Mouse (Mus musculus) gastrocnemius, adult 2 months (tissue): Measurements from ENCODE around the gene Ftsj3. TPM values are rescaled to one million over a fixed set of nuclear protein-coding genes. Genes with fewer than 3 reads are reported as not detected.

ENCODE experiments used
- DNase-seq: peaks from one replicate; pipeline ENCODE4 v3.0.0; 2022
- H3K27ac ChIP-seq: fragments of 200-600 bp; 2 replicates; pipeline ENCODE4 v1.8.1; 2022; ENCODE audit warnings: mild to moderate bottlenecking
- H3K4me3 ChIP-seq: fragments of 200-600 bp; 2 replicates; pipeline ENCODE4 v1.8.1; 2022; ENCODE audit warnings: mild to moderate bottlenecking, moderate library complexity
- CTCF ChIP-seq: fragments of 200-600 bp; IDR thresholded peaks from 2 replicates; pipeline ENCODE4 v1.8.1; 2022; ENCODE audit warnings: antibody characterized with exemption, mild to moderate bottlenecking, moderate library complexity
- intact Hi-C: fragments of 180-260 bp; cut with DNase I; formaldehyde crosslinking; loops from one replicate; pipeline ENCODE4 v1.15.1; 2025
- long read RNA-seq, 2 experiments: library from polyadenylated mRNA; stranded (forward); transcript quantifications; one replicate each; pipeline ENCODE4 v2.0.0; 2021
- total RNA-seq, 2 experiments: library from RNA; stranded (reverse); gene quantifications; 2 replicates each; pipeline ENCODE4 v1.2.3; 2021

Gene Ftsj3
- total RNA-seq: 10 to 100 TPM; 21.9 to 22.3 TPM
- long read RNA-seq, experiment 1, transcript Ftsj3-201 (21 exons, 3,144 nt): major isoform, 27 of 34 reads
- long read RNA-seq, experiment 1, partial matches to known transcripts: 7 of 34 reads
- long read RNA-seq, experiment 1, other reads (novel, unspliced or antisense): 0 of 34 reads
- long read RNA-seq, experiment 2, transcript Ftsj3-201 (21 exons, 3,144 nt): major isoform, 25 of 27 reads
- long read RNA-seq, experiment 2, partial matches to known transcripts: 1 of 27 reads
- long read RNA-seq, experiment 2, other reads (novel, unspliced or antisense): 1 of 27 reads

GRCm38 (mm10) chr11:106255685-106256451 is at the start of gene Ftsj3, which contains the start of gene Psmc5:
Gene Ftsj3 (minus strand): TSS chr11:106256079.
Gene Psmc5 (plus strand): TSS chr11:106256154.
- DNase-seq: peak; percentile 99
- intact Hi-C loops: loop anchor here (1.0 to 5.0 kb wide), 3 partner anchors 20 to 137 kb away; partner anchors contain the start of genes Ccdc47, Ddx42 and Tcam1
- Histone ChIP-seq H3K4me3 (peak within 1 kb of the TSS; percentile 97), H3K27ac (peak within 1 kb of the TSS; percentile 94)
- peak; percentile 0; the same call in 1 of the 2 replicates for TF ChIP-seq CTCF

- TF ChIP-seq CTCF: no peak
- no peak overlapping the region for H3K27ac ChIP-seq
- intact Hi-C loops: no loop called here
- H3K4me3 ChIP-seq: no peak overlapping the region
- peak; percentile 6 for DNase-seq
These were observed 49.6 kb upstream of the Ftsj3 start for GRCm38 (mm10) chr11:106305348-106306064.

GRCm38 (mm10) chr11:106302634-106303033 is 46.8 kb upstream of the Ftsj3 start:
- TF ChIP-seq CTCF: peak; percentile 79
- peak; percentile 72 for DNase-seq
- H3K4me3 ChIP-seq: no peak overlapping the region
- intact Hi-C loops: loop anchor here (1.0 to 2.0 kb wide), 2 partner anchors 64 to 90 kb away; no protein-coding TSS in a partner anchor
- no peak overlapping the region for H3K27ac ChIP-seq

- intact Hi-C loops: loop anchor here (2.0 kb wide), 1 partner anchor 65 kb away; no protein-coding TSS in a partner anchor
- no peak for TF ChIP-seq CTCF
- Histone ChIP-seq H3K4me3 (no peak within 1 kb of the TSS), H3K27ac (no peak within 1 kb of the TSS)
- DNase-seq: peak; percentile 8
These were observed 45.9 kb upstream of the Ftsj3 start, which contains the start of gene Gh for GRCm38 (mm10) chr11:106301765-106302164. Gene Gh (minus strand): TSS chr11:106301865.

- intact Hi-C loops: no loop called here
- DNase-seq: peak; percentile 7
- no peak overlapping the region for H3K27ac ChIP-seq
- H3K4me3 ChIP-seq: no peak overlapping the region
- TF ChIP-seq CTCF: no peak; the same call in 1 of the 2 replicates
These were observed 36.0 kb upstream of the Ftsj3 start for GRCm38 (mm10) chr11:106291861-106292260.

GRCm38 (mm10) chr11:106290376-106290775 is 34.5 kb upstream of the Ftsj3 start:
- intact Hi-C loops: no loop called here
- Histone ChIP-seq H3K4me3 (no peak overlapping the region), H3K27ac (no peak overlapping the region)
- TF ChIP-seq CTCF: no peak
- peak; percentile 13 for DNase-seq

GRCm38 (mm10) chr11:106289369-106289768 is 33.5 kb upstream of the Ftsj3 start:
- peak; percentile 87 for DNase-seq
- Histone ChIP-seq H3K4me3 (no peak overlapping the region), H3K27ac (no peak overlapping the region)
- TF ChIP-seq CTCF: peak; percentile 59
- intact Hi-C loops: no loop called here

GRCm38 (mm10) chr11:106286987-106287386 is 31.1 kb upstream of the Ftsj3 start:
- TF ChIP-seq CTCF: no peak
- peak overlapping the region; percentile 43 for H3K27ac ChIP-seq
- intact Hi-C loops: no loop called here
- H3K4me3 ChIP-seq: no peak overlapping the region
- peak; percentile 20 for DNase-seq

GRCm38 (mm10) chr11:106286206-106286605 is 30.3 kb upstream of the Ftsj3 start:
- no peak for DNase-seq
- intact Hi-C loops: no loop called here

GRCm38 (mm10) chr11:106284126-106284525 is 28.2 kb upstream of the Ftsj3 start:
- intact Hi-C loops: no loop called here
- no peak overlapping the region for H3K27ac ChIP-seq
- no peak overlapping the region for H3K4me3 ChIP-seq
- peak; percentile 10 for DNase-seq
- TF ChIP-seq CTCF: no peak

More at GRCm38 (mm10) chr11:106286206-106286605, 30.3 kb upstream of the Ftsj3 start:
- H3K4me3 ChIP-seq: no peak overlapping the region
- TF ChIP-seq CTCF: no peak
- H3K27ac ChIP-seq: no peak overlapping the region

- no peak overlapping the region for H3K27ac ChIP-seq
- DNase-seq: no peak
- intact Hi-C loops: no loop called here
- no peak overlapping the region for H3K4me3 ChIP-seq
- no peak for TF ChIP-seq CTCF
These were observed 27.5 kb upstream of the Ftsj3 start for GRCm38 (mm10) chr11:106283371-106283770.

GRCm38 (mm10) chr11:106282452-106282851 is 26.6 kb upstream of the Ftsj3 start:
- intact Hi-C loops: no loop called here
- no peak overlapping the region for H3K27ac ChIP-seq
- DNase-seq: peak; percentile 6
- TF ChIP-seq CTCF: no peak
- H3K4me3 ChIP-seq: no peak overlapping the region
